Mouse (Mus musculus) kidney, adult 11 months (tissue): ENCODE results near the gene Med8.

Experiments used
- DNase-seq: peaks from one replicate; pipeline ENCODE4 v3.0.0; 2022

Gene Med8

DNA sequence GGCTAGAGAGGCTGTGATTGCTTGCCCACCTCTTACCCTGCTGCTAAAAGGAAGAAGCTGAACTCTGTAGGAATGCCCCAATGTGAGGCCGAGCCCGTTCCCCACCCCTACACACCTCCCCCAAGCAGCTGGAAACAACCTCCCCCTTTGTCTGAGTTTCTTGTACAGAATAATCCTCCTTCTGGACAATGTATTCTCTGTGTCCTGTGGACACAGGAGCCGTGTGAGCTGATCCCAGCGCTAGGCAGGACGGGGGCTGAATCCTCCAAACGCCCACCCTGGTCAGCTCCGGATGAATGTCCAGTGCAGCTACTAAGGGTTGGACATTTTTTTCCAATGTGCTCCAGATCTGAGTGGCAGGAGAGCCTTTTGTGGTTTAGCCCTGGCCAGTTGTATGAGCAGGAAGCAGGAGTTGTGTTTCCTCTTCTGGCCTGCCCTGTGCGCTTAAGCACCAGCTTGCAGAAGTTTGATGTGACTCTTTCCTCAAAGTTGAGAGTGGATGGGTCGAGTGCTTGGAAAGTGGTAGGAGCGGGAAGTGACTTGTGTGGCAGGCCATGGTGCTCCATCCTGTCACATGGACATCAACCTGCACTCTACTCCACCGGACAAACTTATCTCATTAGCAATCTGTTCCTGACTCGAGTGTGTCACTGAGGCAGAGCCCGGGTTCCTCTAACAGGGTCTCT lies 8.1 kb downstream of the Med8 start:
- DNase-seq = no peak

DNA sequence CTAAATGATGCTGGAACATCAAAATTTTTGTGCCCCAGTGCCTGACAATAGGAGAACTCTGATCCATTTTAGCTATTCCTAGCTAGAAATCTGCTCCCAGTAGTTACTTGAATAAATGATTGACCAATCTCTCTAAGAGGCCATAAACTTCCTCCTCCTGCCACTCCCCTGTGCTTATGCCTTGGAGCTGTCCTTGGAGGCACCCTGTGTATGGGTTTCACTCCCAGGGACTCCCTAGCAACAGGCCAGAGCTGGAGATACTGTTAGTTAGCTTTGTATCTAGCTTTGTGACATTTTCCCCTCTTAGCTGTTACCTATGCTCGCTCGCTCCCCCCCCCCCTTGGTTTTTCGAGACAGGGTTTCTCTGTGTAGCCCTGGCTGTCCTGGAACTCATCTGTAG lies 12.2 kb downstream of the Med8 start:
- peak; percentile 29 for DNase-seq

DNA sequence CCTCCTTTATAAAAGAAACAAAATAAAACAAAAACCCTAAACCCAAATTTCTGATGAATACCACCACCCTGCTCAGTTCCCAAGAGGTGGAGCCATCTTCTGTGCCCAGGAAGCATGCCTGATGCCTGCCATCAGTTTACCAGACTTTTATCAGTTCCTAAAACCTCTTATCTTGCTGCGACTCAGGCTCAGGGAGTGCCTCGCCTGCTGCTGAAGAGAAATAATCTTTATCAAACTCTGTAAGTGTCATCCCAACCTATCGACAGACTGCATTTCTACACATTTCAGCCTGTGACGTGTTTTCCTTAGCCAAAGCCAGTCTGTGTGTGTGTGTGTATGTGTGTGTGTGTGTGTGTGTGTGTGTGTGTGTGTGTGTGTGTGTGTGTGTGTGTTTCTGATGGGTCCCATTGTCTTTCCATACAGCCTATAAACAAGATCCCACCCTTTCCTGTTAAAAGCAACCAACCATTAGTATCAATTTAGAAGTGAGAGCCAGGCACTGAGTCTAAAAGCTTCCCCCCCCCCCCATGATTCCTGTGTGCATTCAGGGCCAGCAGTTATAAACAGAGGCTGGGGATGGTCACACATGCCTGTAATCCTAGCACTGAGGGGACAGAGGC lies 15.5 kb downstream of the Med8 start:
- DNase-seq = no peak

DNA sequence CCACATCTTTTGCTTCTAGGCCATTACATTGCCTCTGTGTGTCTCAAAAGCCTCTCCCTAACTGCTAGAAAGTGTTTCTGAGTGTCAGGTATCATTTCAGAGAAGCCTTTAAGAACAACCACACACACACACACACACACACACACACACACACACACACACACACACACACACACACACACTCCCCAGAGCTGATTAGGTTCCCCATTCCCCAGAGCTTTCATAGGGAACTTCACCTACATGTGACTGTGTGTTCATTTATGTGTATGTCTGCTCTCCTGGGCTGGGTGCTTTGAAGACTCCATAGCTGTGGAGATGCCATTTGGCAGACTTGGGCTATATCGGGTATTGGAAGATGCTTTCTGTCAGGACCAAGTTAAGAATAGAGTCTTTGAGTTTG lies 16.2 kb downstream of the Med8 start:
- no peak for DNase-seq

DNA sequence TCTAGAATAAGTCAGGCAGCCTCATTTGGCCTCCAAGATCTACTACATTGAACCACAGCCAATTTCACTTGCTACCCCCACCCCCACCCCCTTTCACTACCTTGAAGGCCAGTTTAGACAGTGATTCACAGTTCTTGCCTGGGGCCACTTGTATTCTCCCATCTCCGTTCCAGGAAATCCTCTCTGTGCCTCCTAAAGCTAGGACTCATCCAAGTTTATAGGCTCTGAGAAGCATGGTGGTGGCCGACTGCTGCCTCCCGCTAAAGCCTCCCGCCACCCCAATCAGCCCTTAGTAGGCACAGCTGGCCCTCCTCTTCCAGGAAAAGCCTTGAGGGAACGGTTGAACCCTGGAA lies 18.3 kb downstream of the Med8 start:
- no peak for DNase-seq

DNA sequence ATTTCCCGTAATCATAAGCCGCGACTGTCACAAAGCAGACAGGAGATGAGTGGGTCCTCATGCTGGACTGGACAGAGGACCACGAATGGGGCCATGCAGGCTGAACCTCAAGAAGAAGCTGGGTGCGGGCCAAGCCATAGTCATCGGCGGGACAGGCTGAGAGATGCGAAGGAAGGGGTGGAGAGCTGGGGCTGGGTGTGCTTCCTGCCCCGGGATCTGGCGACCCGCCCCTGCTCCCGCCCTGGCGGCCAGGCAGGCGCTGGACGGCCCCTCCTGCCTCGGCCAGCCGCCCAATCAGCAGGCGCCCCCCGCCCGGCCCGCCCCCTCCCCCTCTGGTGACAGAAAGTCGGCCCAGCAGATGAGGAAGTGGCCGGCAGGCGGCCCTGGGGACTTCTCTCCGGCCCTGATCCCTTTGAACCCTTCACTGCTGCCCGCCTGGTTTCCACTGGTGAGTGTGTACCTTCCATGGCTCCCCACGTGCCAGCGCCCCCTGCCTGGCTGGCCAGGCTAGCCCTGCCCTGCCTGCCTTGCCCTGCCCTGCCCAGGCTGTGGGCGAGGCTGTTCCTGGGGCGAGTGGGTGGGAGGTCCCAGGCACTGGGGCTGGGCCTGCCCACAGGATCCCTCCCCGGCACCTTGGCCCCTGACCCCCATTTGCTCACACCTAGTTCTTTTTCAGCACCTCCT lies 18.8 kb downstream of the Med8 start, which contains the start of gene Elovl1:
Gene Elovl1 (plus strand): TSS at position 326 of the 684 bp plus-strand sequence.
- DNase-seq = peak; percentile 93

DNA sequence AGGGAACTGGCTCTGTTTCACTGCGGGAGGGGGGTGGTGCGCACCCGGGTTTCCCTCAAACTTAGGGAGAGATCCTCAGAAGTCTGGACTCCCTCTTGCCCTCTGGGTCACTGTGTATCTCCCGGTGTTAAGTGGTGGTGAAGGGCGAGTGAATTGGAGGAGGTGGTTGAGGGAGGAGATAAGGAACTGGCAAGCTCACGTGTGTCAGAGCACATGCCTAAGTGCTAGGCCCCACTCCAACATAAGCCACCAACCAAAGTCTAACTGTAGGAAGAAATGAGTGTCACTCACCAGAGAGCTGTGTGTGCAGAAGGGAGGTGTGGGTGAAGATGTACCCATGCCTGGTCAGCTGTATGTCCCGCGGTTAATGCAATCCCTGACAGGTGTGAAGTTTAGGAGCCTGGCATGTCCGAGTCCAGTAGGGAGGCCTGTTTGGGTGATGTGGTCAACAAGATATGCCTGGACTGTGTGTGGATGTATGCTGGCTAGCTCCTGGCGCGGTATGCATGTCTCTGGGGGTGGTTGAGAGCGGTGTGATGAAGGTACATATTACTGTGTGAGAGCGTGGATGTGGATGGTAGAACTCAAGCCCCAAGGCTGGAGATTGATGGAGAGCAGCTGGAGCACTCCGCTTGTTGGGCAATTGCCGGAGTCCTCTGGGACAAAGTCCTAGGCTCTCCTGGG lies 19.5 kb downstream of the Med8 start:
- peak; percentile 47 for DNase-seq

DNA sequence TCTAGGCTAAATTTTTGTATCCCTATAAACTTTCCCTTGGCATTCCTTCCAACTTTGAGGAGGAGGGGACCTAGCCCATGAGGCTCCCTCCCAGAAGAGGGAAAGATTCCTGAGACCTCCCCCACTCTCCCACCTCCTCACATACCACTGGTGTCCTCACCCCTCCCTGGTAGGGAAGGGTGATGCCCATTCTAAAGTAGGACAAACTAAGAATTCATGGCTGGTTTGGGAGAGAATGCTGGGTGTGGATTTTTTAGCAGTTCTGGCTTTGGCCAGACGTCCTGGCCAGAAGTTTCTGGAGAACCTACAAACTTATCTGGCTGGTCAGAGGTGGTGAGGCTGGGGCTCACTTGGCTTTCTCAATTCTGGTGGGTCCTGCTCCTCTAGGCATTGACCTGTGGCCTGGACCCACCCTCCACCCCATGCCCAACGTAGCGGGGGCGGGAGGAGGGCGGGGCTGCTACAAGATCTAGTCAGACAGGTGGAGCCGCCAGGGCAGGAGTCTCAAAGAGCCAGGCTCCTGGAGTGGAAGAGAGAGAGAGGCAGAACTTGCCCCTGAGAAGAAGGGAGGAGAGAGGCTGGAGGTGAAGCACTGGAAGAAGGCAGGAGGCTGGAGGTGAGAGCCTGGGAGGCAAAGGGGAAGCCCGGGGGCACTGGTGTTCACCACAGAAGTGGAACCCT lies 20.2 kb downstream of the Med8 start:
- peak; percentile 63 for DNase-seq

DNA sequence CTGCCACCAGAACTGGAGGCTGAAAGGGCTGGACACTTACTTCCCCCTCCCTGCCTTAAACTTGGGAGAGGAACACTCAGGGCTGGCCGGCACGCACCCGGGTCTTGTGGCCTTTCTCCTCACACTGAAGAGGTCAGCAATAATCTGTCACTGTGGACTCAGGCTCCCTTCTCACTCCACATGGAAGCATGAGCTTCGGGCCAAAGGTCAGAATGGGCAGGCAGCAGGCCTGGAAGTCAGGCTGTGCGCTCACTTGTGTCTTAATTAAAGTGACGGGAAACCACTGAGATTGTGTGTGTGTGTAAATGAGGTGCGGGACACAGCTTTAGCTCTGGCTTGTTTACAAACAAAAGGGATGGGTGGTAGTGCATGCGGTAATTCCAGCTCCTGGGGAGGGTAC lies 23.2 kb downstream of the Med8 start:
- DNase-seq = peak; percentile 82

DNA sequence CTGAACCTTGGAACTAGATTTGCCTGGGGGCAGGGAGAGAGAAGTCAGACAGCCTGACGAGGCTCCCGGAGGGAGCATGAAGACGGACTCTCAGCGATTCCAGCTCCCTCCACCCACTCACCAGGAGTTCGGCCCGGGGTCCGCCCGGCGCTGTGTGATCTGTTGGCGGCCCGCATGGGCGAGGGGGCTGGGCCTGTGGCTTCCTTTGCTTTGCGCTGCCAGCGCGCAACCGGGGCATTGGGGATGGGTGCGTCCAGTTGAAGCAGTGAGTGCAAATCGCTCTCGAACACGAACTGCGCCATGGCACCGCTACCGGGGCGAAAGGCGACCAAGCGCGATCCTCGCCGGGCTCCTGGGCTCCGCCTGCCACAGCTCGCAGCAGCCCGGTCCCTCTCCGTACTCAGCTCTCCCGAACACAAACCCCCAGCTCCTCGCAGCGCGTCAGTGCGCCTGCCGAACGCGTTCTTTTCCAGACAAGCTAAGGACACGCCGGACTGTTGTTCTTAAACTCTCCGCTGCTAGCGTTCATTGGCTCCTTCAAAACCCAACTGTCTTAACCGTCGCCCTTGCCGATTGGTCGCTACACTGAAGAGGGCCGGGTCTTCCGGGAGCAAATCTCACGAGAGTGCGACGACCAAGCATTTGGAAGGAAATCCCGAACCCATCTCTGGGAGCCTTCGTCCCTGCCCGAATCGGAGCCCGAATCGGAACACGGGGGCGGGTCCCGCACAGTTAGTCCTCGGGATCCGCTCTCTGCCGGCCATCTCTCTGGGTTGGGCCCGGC lies 27.9 kb downstream of the Med8 start, which contains the start of gene Cdc20:
Gene Cdc20 (minus strand): TSS at position 533 of the 784 bp plus-strand sequence.
- DNase-seq = peak; percentile 89

DNA sequence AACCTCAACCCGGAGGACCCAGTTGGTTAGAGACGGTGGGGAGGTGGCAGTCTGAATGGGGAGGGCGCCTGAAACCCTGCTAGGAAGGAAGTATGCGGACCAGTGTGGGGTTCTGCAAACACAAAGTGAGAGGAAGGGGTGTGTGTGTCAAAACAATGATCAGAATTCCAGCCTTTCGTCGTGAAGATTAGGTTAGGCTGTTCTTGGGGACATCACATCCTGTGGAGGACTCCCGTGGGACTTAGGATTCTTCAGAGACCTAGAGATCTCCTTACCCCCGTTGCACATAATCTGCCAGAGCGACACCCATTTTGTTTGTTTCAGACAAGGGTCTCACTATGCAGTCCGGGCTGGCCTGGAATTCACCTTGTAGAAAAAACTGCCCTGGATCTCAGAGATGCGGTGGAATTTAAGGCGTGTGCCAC lies 28.7 kb downstream of the Med8 start:
- DNase-seq = no peak

DNA sequence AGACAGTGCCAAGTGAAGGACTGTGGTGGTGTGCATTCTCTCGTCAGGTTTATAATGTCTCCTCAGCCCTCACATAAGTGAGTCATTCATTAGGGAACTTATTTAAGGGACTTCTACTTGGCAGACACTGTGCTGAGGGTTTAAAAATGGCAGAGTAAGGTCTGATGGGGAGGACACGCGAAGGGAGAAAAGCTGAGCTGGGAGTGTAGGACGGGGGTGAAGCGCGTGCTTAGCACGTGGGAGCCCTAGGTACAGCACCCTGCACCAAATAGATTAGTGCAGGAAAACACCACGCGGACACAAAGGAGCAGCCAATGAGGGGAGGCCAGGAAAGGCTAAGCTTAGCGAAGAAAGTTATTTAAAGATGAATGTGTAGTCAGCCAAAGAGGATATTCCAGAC lies 36.0 kb downstream of the Med8 start:
- no peak for DNase-seq

DNA sequence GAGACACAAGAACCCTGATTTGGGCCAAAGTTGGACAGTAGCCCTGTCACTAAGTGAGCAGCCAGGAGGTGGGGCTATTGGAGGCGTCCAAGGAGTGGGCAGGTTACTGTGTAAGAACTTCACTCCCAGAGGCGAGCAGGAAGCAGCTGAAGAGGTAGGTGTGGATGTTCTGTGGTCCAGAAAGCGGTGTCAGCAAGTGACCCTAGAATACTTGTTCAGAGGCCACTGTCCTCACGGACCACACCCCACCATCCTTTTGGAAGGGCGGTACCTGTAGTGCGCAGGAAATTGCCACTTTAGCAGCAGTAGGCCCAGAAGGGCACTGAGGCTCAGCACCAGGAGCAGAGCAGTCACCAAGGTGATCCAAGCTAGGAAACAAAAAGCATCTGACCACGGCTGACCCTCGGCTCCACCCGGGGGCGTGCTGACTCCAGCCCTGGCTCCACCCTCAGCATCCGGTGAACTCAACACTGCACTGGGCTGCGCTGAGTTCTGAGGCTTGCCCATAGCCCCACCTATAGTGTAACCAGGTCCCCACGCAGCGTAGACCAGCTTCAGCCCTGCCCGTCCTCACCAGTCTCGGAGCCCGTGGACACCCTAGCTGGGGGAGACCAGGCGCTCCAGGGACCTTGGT lies 36.8 kb downstream of the Med8 start:
- peak; percentile 66 for DNase-seq

DNA sequence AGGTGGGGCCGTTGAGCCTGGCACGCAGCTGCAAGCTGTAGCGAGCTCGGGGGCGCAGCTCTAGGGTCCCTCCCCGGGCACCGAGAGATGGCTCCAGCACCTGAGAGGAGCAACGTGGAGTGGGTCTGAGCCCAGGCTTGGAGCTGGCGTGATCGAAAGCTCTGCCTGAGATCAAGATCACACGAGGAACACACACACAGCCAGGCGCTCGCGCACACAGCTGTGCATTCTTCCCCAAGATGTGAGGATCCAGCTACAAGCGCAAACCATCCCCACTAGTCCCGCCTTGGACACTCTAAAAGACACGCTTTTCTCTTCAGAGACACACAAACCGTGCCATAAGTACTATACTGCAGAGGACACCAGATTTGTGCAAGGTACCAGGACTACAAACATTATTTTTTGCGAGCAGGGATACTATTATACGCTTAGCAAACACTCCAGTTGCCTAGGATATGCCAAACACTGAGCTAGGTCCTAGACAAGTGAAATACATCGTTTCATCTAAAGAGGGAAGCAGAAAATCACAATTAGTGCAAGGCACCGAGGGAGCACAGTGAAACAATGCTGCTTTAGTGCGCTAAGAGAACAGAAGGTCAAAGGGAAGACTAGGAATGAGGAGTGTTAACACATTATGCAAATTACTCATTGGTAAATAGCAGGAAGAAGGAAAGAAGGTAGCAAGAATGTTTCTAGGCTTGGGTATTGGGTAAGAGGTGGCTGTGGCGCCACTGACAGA lies 37.4 kb downstream of the Med8 start:
- no peak for DNase-seq

DNA sequence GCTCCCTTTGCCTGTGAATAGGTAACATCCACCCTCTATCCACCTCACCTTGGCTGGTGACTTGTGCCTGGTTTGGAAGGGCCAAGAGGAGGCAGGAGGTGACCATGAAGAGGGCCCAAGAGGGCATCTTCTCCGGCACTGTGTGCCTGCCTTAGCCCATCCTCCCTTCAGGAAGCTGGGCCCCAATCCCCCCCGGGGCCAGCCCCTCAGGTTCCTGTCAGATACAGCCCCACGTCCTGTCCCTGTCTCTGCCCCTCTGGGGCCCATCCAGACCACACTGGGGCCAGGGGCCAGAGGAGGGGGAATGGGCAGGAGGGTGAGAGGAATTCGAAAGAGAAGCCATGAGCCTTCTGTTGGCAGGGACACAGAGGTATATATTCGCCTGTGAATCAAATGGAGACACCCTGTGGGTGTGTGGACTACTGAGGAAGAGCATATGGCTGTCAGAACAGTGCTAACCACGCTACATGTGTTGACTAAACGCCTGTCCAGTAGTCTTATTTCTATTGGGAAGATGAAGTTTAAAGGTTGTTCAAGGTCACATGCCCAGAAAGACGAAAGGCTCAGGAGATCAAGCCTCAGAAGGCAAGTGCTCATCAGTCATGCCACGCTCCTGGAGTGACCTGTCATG lies 48.3 kb downstream of the Med8 start, which contains the start of gene Mpl:
Gene Mpl (minus strand): TSS at position 169 of the 631 bp plus-strand sequence.
- no peak for DNase-seq

DNA sequence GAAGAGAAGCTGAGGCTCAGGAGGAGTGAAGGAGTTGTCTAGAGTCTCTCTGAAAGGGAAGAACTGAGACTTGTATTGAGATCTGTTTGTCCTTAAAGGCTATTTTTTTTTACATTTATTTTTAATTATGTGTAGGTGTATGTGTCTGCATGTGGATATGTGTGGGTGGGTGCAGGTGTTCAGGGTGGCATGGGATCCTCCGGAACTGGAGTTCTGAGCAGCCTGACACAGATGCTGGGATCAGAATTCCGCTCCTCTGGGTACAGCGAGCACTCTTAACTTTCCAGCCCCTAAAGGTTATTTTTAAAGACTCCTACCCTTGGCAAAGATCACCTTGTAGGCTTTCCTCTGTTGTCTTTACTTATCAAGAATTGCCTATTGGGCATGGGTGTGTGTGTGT lies 55.8 kb downstream of the Med8 start:
- DNase-seq = no peak
